Mouse (Mus musculus): ENCODE data around the gene Vmn1r139. TPM values are rescaled to one million over a fixed set of nuclear protein-coding genes. Genes with fewer than 3 reads are reported as not detected.
"Not testable (repeated sequence)": the region's sequence is repeated elsewhere in the genome, so short reads cannot be mapped to it uniquely, and the experiment has no call there.

Vmn1r139 gene
- polyA plus RNA-seq (2014; fragmentation: Nextera tagmentation; extraction: Ambion mirVana) = not detected in 2 replicates

DNA sequence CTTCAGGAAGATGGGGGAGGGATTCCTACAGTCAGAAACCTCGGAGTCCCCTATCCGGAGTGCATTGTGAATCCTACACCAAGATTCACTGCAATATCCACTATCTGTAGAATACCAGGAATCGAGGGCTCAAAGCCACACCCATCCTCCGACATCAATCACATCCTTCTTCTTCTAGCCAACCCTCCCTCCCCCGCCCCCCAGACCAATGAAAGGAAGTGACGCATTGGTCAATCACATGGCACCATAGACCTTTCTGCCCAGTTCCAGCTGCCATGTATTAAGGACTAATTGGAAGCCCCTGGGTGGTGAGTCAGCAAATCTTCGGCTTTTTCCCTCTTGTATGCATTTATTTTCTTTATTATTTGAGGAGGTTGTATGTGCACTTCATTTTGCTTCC lies at the start of gene Vmn1r139:
TSS of gene Vmn1r139 (plus strand) at position 301 of the 400 bp plus-strand sequence.
- WGBS (ENCODE audit: insufficient replicate concordance) = no CpG with 5 or more reads among the region's 7 CpGs
- H3K9me3 ChIP-seq (replicated peaks; ENCODE audit: control insufficient read depth, low read length); ATAC-seq (replicated peaks; ENCODE audit: insufficient number of reproducible peaks, low FRiP score, low TSS enrichment); H3K4me1 ChIP-seq (ENCODE audit: control insufficient read depth, insufficient read depth, low read length); H3K36me3 ChIP-seq (ENCODE audit: control insufficient read depth, insufficient read depth, low read length); H3K9ac ChIP-seq (ENCODE audit: low read depth, low read length); H3K27me3 ChIP-seq (ENCODE audit: control insufficient read depth, insufficient read depth, low read length); H3K4me3 ChIP-seq (ENCODE audit: low read depth, low read length); H3K27ac ChIP-seq (ENCODE audit: low read depth, low read length); H3K4me2 ChIP-seq: not testable (repeated sequence)

- not testable (repeated sequence) for H3K27ac ChIP-seq (ENCODE audit: low read depth, low read length); H3K9ac ChIP-seq (ENCODE audit: low read depth, low read length); H3K36me3 ChIP-seq (ENCODE audit: control insufficient read depth, insufficient read depth, low read length); H3K9me3 ChIP-seq (replicated peaks; ENCODE audit: control insufficient read depth, low read length); H3K4me2 ChIP-seq; H3K27me3 ChIP-seq (ENCODE audit: control insufficient read depth, insufficient read depth, low read length); ATAC-seq (replicated peaks; ENCODE audit: insufficient number of reproducible peaks, low FRiP score, low TSS enrichment); H3K4me1 ChIP-seq (ENCODE audit: control insufficient read depth, insufficient read depth, low read length); H3K4me3 ChIP-seq (ENCODE audit: low read depth, low read length)
- WGBS (ENCODE audit: insufficient replicate concordance) = no CpG with 5 or more reads among the region's 2 CpGs
Observed at GRCm38 (mm10) chr7:22028797-22029196, 40.1 kb upstream of the Vmn1r139 start, which contains the start of gene Vmn1r138. Vmn1r138 (minus strand) TSS chr7:22028897.

GRCm38 (mm10) chr7:22056205-22056604 lies 12.7 kb upstream of the Vmn1r139 start, which contains the start of gene Gm6176:
Gm6176 (minus strand) TSS chr7:22056305.
- not testable (repeated sequence) for H3K27ac ChIP-seq (ENCODE audit: low read depth, low read length); ATAC-seq (replicated peaks; ENCODE audit: insufficient number of reproducible peaks, low FRiP score, low TSS enrichment); H3K27me3 ChIP-seq (ENCODE audit: control insufficient read depth, insufficient read depth, low read length); H3K4me1 ChIP-seq (ENCODE audit: control insufficient read depth, insufficient read depth, low read length); H3K4me3 ChIP-seq (ENCODE audit: low read depth, low read length); H3K9me3 ChIP-seq (replicated peaks; ENCODE audit: control insufficient read depth, low read length); H3K36me3 ChIP-seq (ENCODE audit: control insufficient read depth, insufficient read depth, low read length); H3K4me2 ChIP-seq; H3K9ac ChIP-seq (ENCODE audit: low read depth, low read length)
- no CpG with 5 or more reads among the region's 1 CpGs for WGBS (ENCODE audit: insufficient replicate concordance)

- not testable (repeated sequence) for H3K36me3 ChIP-seq (ENCODE audit: control insufficient read depth, insufficient read depth, low read length); H3K27me3 ChIP-seq (ENCODE audit: control insufficient read depth, insufficient read depth, low read length); H3K4me2 ChIP-seq; H3K4me3 ChIP-seq (ENCODE audit: low read depth, low read length); H3K9ac ChIP-seq (ENCODE audit: low read depth, low read length); H3K4me1 ChIP-seq (ENCODE audit: control insufficient read depth, insufficient read depth, low read length); H3K9me3 ChIP-seq (replicated peaks; ENCODE audit: control insufficient read depth, low read length); ATAC-seq (replicated peaks; ENCODE audit: insufficient number of reproducible peaks, low FRiP score, low TSS enrichment); H3K27ac ChIP-seq (ENCODE audit: low read depth, low read length)
- WGBS (ENCODE audit: insufficient replicate concordance) = no CpG with 5 or more reads among the region's 2 CpGs
Observed at GRCm38 (mm10) chr7:22118145-22118544, 49.3 kb downstream of the Vmn1r139 start, which contains the start of gene Gm16451. Gm16451 (minus strand) TSS chr7:22118245.

DNA sequence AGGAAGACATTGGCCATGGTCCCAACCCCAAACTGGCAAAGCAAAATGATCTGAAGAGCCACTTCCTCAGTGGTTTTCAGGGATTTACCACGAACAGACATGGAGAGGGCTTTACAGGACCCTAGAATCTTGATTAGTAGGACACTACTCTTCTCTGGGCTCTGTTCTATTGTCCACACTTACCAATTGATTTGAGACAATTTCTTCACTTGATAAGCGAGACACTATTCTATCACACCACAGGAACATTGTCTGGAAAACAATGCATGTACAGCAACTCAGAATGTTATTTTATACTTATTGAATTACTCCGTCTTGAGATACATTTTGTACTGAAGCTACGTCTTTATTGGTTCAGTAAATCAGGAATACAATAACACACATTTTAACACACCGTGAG lies 65.8 kb downstream of the Vmn1r139 start, which contains the start of gene Gm10666:
TSS of gene Gm10666 (minus strand) at position 101 of the 400 bp plus-strand sequence.
- not testable (repeated sequence) for H3K4me3 ChIP-seq (ENCODE audit: low read depth, low read length); H3K9ac ChIP-seq (ENCODE audit: low read depth, low read length); H3K27me3 ChIP-seq (ENCODE audit: control insufficient read depth, insufficient read depth, low read length); H3K4me2 ChIP-seq; H3K36me3 ChIP-seq (ENCODE audit: control insufficient read depth, insufficient read depth, low read length); H3K27ac ChIP-seq (ENCODE audit: low read depth, low read length); H3K4me1 ChIP-seq (ENCODE audit: control insufficient read depth, insufficient read depth, low read length); ATAC-seq (replicated peaks; ENCODE audit: insufficient number of reproducible peaks, low FRiP score, low TSS enrichment); H3K9me3 ChIP-seq (replicated peaks; ENCODE audit: control insufficient read depth, low read length)
- no CpG with 5 or more reads among the region's 5 CpGs for WGBS (ENCODE audit: insufficient replicate concordance)

Other genes starting within 250 kb of the Vmn1r139 start
- gene Vmn1r135, start 236.7 kb upstream of the Vmn1r139 start, polyA plus RNA-seq (2014; fragmentation: Nextera tagmentation; extraction: Ambion mirVana) = not detected in 2 replicates
- not detected in 2 replicates for gene Gm5725, start 224.8 kb upstream of the Vmn1r139 start, polyA plus RNA-seq (2014; fragmentation: Nextera tagmentation; extraction: Ambion mirVana)
- gene Gm5891, start 147.8 kb upstream of the Vmn1r139 start, polyA plus RNA-seq (2014; fragmentation: Nextera tagmentation; extraction: Ambion mirVana) = not detected in 2 replicates
- not detected in 2 replicates for gene Vmn1r137, start 74.5 kb upstream of the Vmn1r139 start, polyA plus RNA-seq (2014; fragmentation: Nextera tagmentation; extraction: Ambion mirVana)
- gene Vmn1r138, start 40.2 kb upstream of the Vmn1r139 start, polyA plus RNA-seq (2014; fragmentation: Nextera tagmentation; extraction: Ambion mirVana) = not detected in 2 replicates
- gene Gm6176, start 12.8 kb upstream of the Vmn1r139 start, polyA plus RNA-seq (2014; fragmentation: Nextera tagmentation; extraction: Ambion mirVana) = not detected in 2 replicates
- not detected in 2 replicates for gene Gm16451, start 49.2 kb downstream of the Vmn1r139 start, polyA plus RNA-seq (2014; fragmentation: Nextera tagmentation; extraction: Ambion mirVana)
- not detected in 2 replicates for gene Gm10666, start 65.7 kb downstream of the Vmn1r139 start, polyA plus RNA-seq (2014; fragmentation: Nextera tagmentation; extraction: Ambion mirVana)
- not detected in 2 replicates for gene Vmn1r142, start 95.0 kb downstream of the Vmn1r139 start, polyA plus RNA-seq (2014; fragmentation: Nextera tagmentation; extraction: Ambion mirVana)
- gene Vmn1r143, start 120.3 kb downstream of the Vmn1r139 start, polyA plus RNA-seq (2014; fragmentation: Nextera tagmentation; extraction: Ambion mirVana) = not detected in 2 replicates
- not detected in 2 replicates for gene Gm8653, start 132.2 kb downstream of the Vmn1r139 start, polyA plus RNA-seq (2014; fragmentation: Nextera tagmentation; extraction: Ambion mirVana)
- gene Gm8453, start 160.4 kb downstream of the Vmn1r139 start, polyA plus RNA-seq (2014; fragmentation: Nextera tagmentation; extraction: Ambion mirVana) = not detected in 2 replicates